Mouse (Mus musculus) C2C12 (cell line): ENCODE data around the gene Olfr224.

Source experiments
- CEBPB ChIP-seq: IDR thresholded peaks from one replicate; pipeline ENCODE4 v1.6.1; 2011; ENCODE audit warnings: low read depth, mild to moderate bottlenecking, control low read depth, moderate library complexity
- CTCF ChIP-seq: IDR thresholded peaks from one replicate; pipeline ENCODE4 v1.5.1; 2011; ENCODE audit not compliant: control insufficient read depth, insufficient read depth, insufficient read length
- MAX ChIP-seq: IDR thresholded peaks from one replicate; pipeline ENCODE4 v1.6.1; 2011; ENCODE audit warnings: mild to moderate bottlenecking, control low read depth
- MYOD1 ChIP-seq: IDR thresholded peaks from one replicate; pipeline ENCODE4 v1.6.1; 2011; ENCODE audit warnings: low read depth; ENCODE audit not compliant: control insufficient read depth, insufficient read length
- USF1 ChIP-seq: IDR thresholded peaks from one replicate; pipeline ENCODE4 v1.6.1; 2011; ENCODE audit warnings: low read depth, mild to moderate bottlenecking, control low read depth, moderate library complexity

GRCm38 (mm10) chr11:58606177-58606919 lies 36.0 kb upstream of the Olfr224 start:
- TF ChIP-seq CTCF, result no peak
- no peak for TF ChIP-seq CEBPB
- TF ChIP-seq MYOD1, result no peak
- TF ChIP-seq MAX, result no peak
- no peak for TF ChIP-seq USF1
